Mouse (Mus musculus) thymus, postnatal 36 days (tissue): ENCODE results near the gene Atp6v1b1.

Source experiments
- DNase-seq, 2 experiments: peaks; one replicate each; pipeline ENCODE4 v3.0.0; 2022; ENCODE audit warnings: mixed read lengths in 2 of 2

The Atp6v1b1 gene

GRCm38 (mm10) chr6:83742761-83743160 lies at the start of gene Atp6v1b1:
TSS of gene Atp6v1b1 (plus strand) at chr6:83742990.
- no peak for DNase-seq

GRCm38 (mm10) chr6:83693835-83694234 lies 49.0 kb upstream of the Atp6v1b1 start:
- peak in 1 of 2 experiments; percentile 27 for DNase-seq

- no peak for DNase-seq
Observed at GRCm38 (mm10) chr6:83695731-83696130, 47.1 kb upstream of the Atp6v1b1 start.

GRCm38 (mm10) chr6:83696684-83697083 lies 46.1 kb upstream of the Atp6v1b1 start:
- DNase-seq = no peak

- no peak for DNase-seq
Observed at GRCm38 (mm10) chr6:83697932-83698331, 44.9 kb upstream of the Atp6v1b1 start.

GRCm38 (mm10) chr6:83699971-83700370 lies 42.8 kb upstream of the Atp6v1b1 start:
- no peak for DNase-seq

GRCm38 (mm10) chr6:83701001-83701400 lies 41.8 kb upstream of the Atp6v1b1 start:
- DNase-seq = no peak

- DNase-seq = no peak
Observed at GRCm38 (mm10) chr6:83702146-83702999, 40.4 kb upstream of the Atp6v1b1 start.

GRCm38 (mm10) chr6:83703000-83703721 lies 39.6 kb upstream of the Atp6v1b1 start:
- DNase-seq = no peak

GRCm38 (mm10) chr6:83703722-83704078 lies 39.1 kb upstream of the Atp6v1b1 start:
- DNase-seq = no peak

- no peak for DNase-seq
Observed at GRCm38 (mm10) chr6:83704294-83704693, 38.5 kb upstream of the Atp6v1b1 start.

GRCm38 (mm10) chr6:83704701-83705100 lies 38.1 kb upstream of the Atp6v1b1 start:
- no peak for DNase-seq

GRCm38 (mm10) chr6:83707738-83708510 lies 34.9 kb upstream of the Atp6v1b1 start:
- no peak for DNase-seq

- no peak for DNase-seq
Observed at GRCm38 (mm10) chr6:83710361-83711066, 32.3 kb upstream of the Atp6v1b1 start.

- DNase-seq = peak; percentile 53 to 54
Observed at GRCm38 (mm10) chr6:83711067-83711675, 31.6 kb upstream of the Atp6v1b1 start, which contains the start of gene Vax2. TSS of gene Vax2 (plus strand) at chr6:83711264.

- DNase-seq = no peak
Observed at GRCm38 (mm10) chr6:83711725-83712475, 30.9 kb upstream of the Atp6v1b1 start.

- no peak for DNase-seq
Observed at GRCm38 (mm10) chr6:83713271-83714136, 29.3 kb upstream of the Atp6v1b1 start.

GRCm38 (mm10) chr6:83714221-83715123 lies 28.3 kb upstream of the Atp6v1b1 start:
- DNase-seq = no peak
